Mouse (Mus musculus): Measurements from ENCODE around the gene Pde4d. TPM values are rescaled to one million over a fixed set of nuclear protein-coding genes. Genes with fewer than 3 reads are reported as not detected.
"Not testable (repeated sequence)": the region's sequence is repeated elsewhere in the genome, so short reads cannot be mapped to it uniquely, and the experiment has no call there.

Pde4d gene
- polyA plus RNA-seq, 1 experiment from 2014 or later = 18.6 TPM

GRCm38 (mm10) chr13:109902460-109902854 lies 1452.7 kb downstream of the Pde4d start:
- H3K27ac ChIP-seq (ENCODE audit: low read depth) = peak overlapping the region; percentile 38; the same call in 1 of the 2 replicates
- H3K9ac ChIP-seq (ENCODE audit: low read length) = peak overlapping the region; percentile 66
- DNase-seq (ENCODE audit: low spot score) = peak; percentile 63

GRCm38 (mm10) chr13:109902855-109903763 lies 1453.4 kb downstream of the Pde4d start:
- H3K9me3 ChIP-seq (ENCODE audit: control insufficient read depth, low read length) = no peaks in the 10 kb centered on the region
- H3K27ac ChIP-seq (ENCODE audit: low read depth) = peak overlapping the region; percentile 38; the same call in 1 of the 2 replicates
- H3K9ac ChIP-seq (ENCODE audit: low read length) = peak overlapping the region; percentile 66
- peak; percentile 88 for ATAC-seq (replicated peaks; ENCODE audit: low FRiP score, low TSS enrichment, low read depth)
- no peaks in the 10 kb centered on the region for H3K36me3 ChIP-seq (ENCODE audit: control insufficient read depth, insufficient read depth, low read length)
- DNase-seq (ENCODE audit: low spot score) = peak; percentile 88
- peaks cover 3% of the 10 kb centered on the region; the same call in 1 of the 2 replicates for H3K27me3 ChIP-seq (replicated peaks; ENCODE audit: control insufficient read depth, insufficient read depth, low read length)
- peak overlapping the region; percentile 82 for H3K4me2 ChIP-seq (ENCODE audit: low read length)
- H3K4me1 ChIP-seq (replicated peaks; ENCODE audit: control insufficient read depth, insufficient read depth, low read length) = peaks cover 18% of the 10 kb centered on the region; the same call in 1 of the 2 replicates
- peak overlapping the region; percentile 66 for H3K4me3 ChIP-seq (ENCODE audit: low read depth, low read length)
- WGBS = 2% methylated on average over 75 of the region's 91 CpGs

More at GRCm38 (mm10) chr13:109902460-109902854, 1452.7 kb downstream of the Pde4d start:
- H3K27me3 ChIP-seq (replicated peaks; ENCODE audit: control insufficient read depth, insufficient read depth, low read length); H3K9me3 ChIP-seq (ENCODE audit: control insufficient read depth, low read length); H3K36me3 ChIP-seq (ENCODE audit: control insufficient read depth, insufficient read depth, low read length): not testable (repeated sequence)
- peaks cover 18% of the 10 kb centered on the region; the same call in 1 of the 2 replicates for H3K4me1 ChIP-seq (replicated peaks; ENCODE audit: control insufficient read depth, insufficient read depth, low read length)
- H3K4me2 ChIP-seq (ENCODE audit: low read length) = peak overlapping the region; percentile 82
- WGBS = 0% methylated on average over 28 of the region's 28 CpGs
- ATAC-seq (replicated peaks; ENCODE audit: low FRiP score, low TSS enrichment, low read depth) = peak; percentile 56
- peak overlapping the region; percentile 66 for H3K4me3 ChIP-seq (ENCODE audit: low read depth, low read length)

GRCm38 (mm10) chr13:109903764-109904510 lies 1454.2 kb downstream of the Pde4d start:
- peak; percentile 48 for DNase-seq (ENCODE audit: low spot score)
- Histone ChIP-seq H3K9ac (ENCODE audit: low read length) (peak overlapping the region; percentile 66), H3K4me1 (replicated peaks; ENCODE audit: control insufficient read depth, insufficient read depth, low read length) (peaks cover 18% of the 10 kb centered on the region; the same call in 1 of the 2 replicates), H3K4me2 (ENCODE audit: low read length) (peak overlapping the region; percentile 82), H3K9me3 (ENCODE audit: control insufficient read depth, low read length) (no peaks in the 10 kb centered on the region), H3K36me3 (ENCODE audit: control insufficient read depth, insufficient read depth, low read length) (no peaks in the 10 kb centered on the region), H3K27ac (ENCODE audit: low read depth) (no peak overlapping the region), H3K27me3 (replicated peaks; ENCODE audit: control insufficient read depth, insufficient read depth, low read length) (peaks cover 3% of the 10 kb centered on the region; the same call in 1 of the 2 replicates), H3K4me3 (ENCODE audit: low read depth, low read length) (peak overlapping the region; percentile 66)
- ATAC-seq (replicated peaks; ENCODE audit: low FRiP score, low TSS enrichment, low read depth) = no peak
- 47% methylated on average over 14 of the region's 14 CpGs for WGBS

- H3K9me3 ChIP-seq (ENCODE audit: control insufficient read depth, low read length) = no peaks in the 10 kb centered on the region
- H3K4me2 ChIP-seq (ENCODE audit: low read length) = no peak overlapping the region
- H3K36me3 ChIP-seq (ENCODE audit: control insufficient read depth, insufficient read depth, low read length) = no peaks in the 10 kb centered on the region
- 68% methylated on average over 4 of the region's 4 CpGs for WGBS
- peaks cover 3% of the 10 kb centered on the region; the same call in 1 of the 2 replicates for H3K27me3 ChIP-seq (replicated peaks; ENCODE audit: control insufficient read depth, insufficient read depth, low read length)
- no peak overlapping the region for H3K4me3 ChIP-seq (ENCODE audit: low read depth, low read length)
- no peak for ATAC-seq (replicated peaks; ENCODE audit: low FRiP score, low TSS enrichment, low read depth)
- H3K4me1 ChIP-seq (replicated peaks; ENCODE audit: control insufficient read depth, insufficient read depth, low read length) = peaks cover 12% of the 10 kb centered on the region; the same call in 1 of the 2 replicates
- no peak overlapping the region for H3K9ac ChIP-seq (ENCODE audit: low read length)
- no peak overlapping the region for H3K27ac ChIP-seq (ENCODE audit: low read depth)
- DNase-seq (ENCODE audit: low spot score) = peak; percentile 33
These were observed 1456.7 kb downstream of the Pde4d start for GRCm38 (mm10) chr13:109906342-109906888.

- Histone ChIP-seq H3K4me2 (ENCODE audit: low read length) (no peak overlapping the region), H3K27ac (ENCODE audit: low read depth) (no peak overlapping the region), H3K9ac (ENCODE audit: low read length) (no peak overlapping the region), H3K36me3 (ENCODE audit: control insufficient read depth, insufficient read depth, low read length) (no peaks in the 10 kb centered on the region), H3K4me3 (ENCODE audit: low read depth, low read length) (no peak overlapping the region), H3K4me1 (replicated peaks; ENCODE audit: control insufficient read depth, insufficient read depth, low read length) (peaks cover 12% of the 10 kb centered on the region; the same call in 1 of the 2 replicates), H3K27me3 (replicated peaks; ENCODE audit: control insufficient read depth, insufficient read depth, low read length) (no peaks in the 10 kb centered on the region), H3K9me3 (ENCODE audit: control insufficient read depth, low read length) (no peaks in the 10 kb centered on the region)
- DNase-seq (ENCODE audit: low spot score) = peak; percentile 83
- no peak for ATAC-seq (replicated peaks; ENCODE audit: low FRiP score, low TSS enrichment, low read depth)
- WGBS = 30% methylated on average over 9 of the region's 9 CpGs
These were observed 1457.9 kb downstream of the Pde4d start for GRCm38 (mm10) chr13:109907634-109908033.

GRCm38 (mm10) chr13:109908386-109908785 lies 1458.6 kb downstream of the Pde4d start:
- Histone ChIP-seq H3K36me3 (ENCODE audit: control insufficient read depth, insufficient read depth, low read length) (no peaks in the 10 kb centered on the region), H3K4me3 (ENCODE audit: low read depth, low read length) (no peak overlapping the region), H3K27me3 (replicated peaks; ENCODE audit: control insufficient read depth, insufficient read depth, low read length) (no peaks in the 10 kb centered on the region), H3K9ac (ENCODE audit: low read length) (no peak overlapping the region), H3K27ac (ENCODE audit: low read depth) (no peak overlapping the region), H3K4me1 (replicated peaks; ENCODE audit: control insufficient read depth, insufficient read depth, low read length) (peaks cover 12% of the 10 kb centered on the region; the same call in 1 of the 2 replicates), H3K4me2 (ENCODE audit: low read length) (no peak overlapping the region), H3K9me3 (ENCODE audit: control insufficient read depth, low read length) (no peaks in the 10 kb centered on the region)
- 61% methylated on average over 3 of the region's 3 CpGs for WGBS
- ATAC-seq (replicated peaks; ENCODE audit: low FRiP score, low TSS enrichment, low read depth) = no peak
- DNase-seq (ENCODE audit: low spot score) = no peak

- Histone ChIP-seq H3K9ac (ENCODE audit: low read length) (no peak overlapping the region), H3K27ac (ENCODE audit: low read depth) (no peak overlapping the region), H3K4me1 (replicated peaks; ENCODE audit: control insufficient read depth, insufficient read depth, low read length) (peaks cover 5% of the 10 kb centered on the region; the same call in 1 of the 2 replicates), H3K4me2 (ENCODE audit: low read length) (no peak overlapping the region), H3K4me3 (ENCODE audit: low read depth, low read length) (no peak overlapping the region), H3K36me3 (ENCODE audit: control insufficient read depth, insufficient read depth, low read length) (no peaks in the 10 kb centered on the region), H3K27me3 (replicated peaks; ENCODE audit: control insufficient read depth, insufficient read depth, low read length) (no peaks in the 10 kb centered on the region), H3K9me3 (ENCODE audit: control insufficient read depth, low read length) (no peaks in the 10 kb centered on the region)
- WGBS = 67% methylated on average over 8 of the region's 8 CpGs
- DNase-seq (ENCODE audit: low spot score) = no peak
- no peak for ATAC-seq (replicated peaks; ENCODE audit: low FRiP score, low TSS enrichment, low read depth)
These were observed 1459.4 kb downstream of the Pde4d start for GRCm38 (mm10) chr13:109909111-109909510.

GRCm38 (mm10) chr13:109910915-109911314 lies 1461.2 kb downstream of the Pde4d start:
- Histone ChIP-seq H3K27ac (ENCODE audit: low read depth) (no peak overlapping the region), H3K4me3 (ENCODE audit: low read depth, low read length) (no peak overlapping the region), H3K4me2 (ENCODE audit: low read length) (no peak overlapping the region), H3K4me1 (replicated peaks; ENCODE audit: control insufficient read depth, insufficient read depth, low read length) (peaks cover 13% of the 10 kb centered on the region; the same call in 1 of the 2 replicates), H3K27me3 (replicated peaks; ENCODE audit: control insufficient read depth, insufficient read depth, low read length) (no peaks in the 10 kb centered on the region), H3K36me3 (ENCODE audit: control insufficient read depth, insufficient read depth, low read length) (no peaks in the 10 kb centered on the region), H3K9me3 (ENCODE audit: control insufficient read depth, low read length) (no peaks in the 10 kb centered on the region), H3K9ac (ENCODE audit: low read length) (no peak overlapping the region)
- WGBS = 93% methylated on average over 8 of the region's 8 CpGs
- ATAC-seq (replicated peaks; ENCODE audit: low FRiP score, low TSS enrichment, low read depth) (no peak), DNase-seq (ENCODE audit: low spot score) (no peak)
